Mouse (Mus musculus): ENCODE measurements at regions not wholly inside any gene's neighbourhood (a gene's known extent, or its start where the extent isn't known, plus 50 kb on each side); places are given as distances from the start of the nearest gene placed in this dataset.

DNA sequence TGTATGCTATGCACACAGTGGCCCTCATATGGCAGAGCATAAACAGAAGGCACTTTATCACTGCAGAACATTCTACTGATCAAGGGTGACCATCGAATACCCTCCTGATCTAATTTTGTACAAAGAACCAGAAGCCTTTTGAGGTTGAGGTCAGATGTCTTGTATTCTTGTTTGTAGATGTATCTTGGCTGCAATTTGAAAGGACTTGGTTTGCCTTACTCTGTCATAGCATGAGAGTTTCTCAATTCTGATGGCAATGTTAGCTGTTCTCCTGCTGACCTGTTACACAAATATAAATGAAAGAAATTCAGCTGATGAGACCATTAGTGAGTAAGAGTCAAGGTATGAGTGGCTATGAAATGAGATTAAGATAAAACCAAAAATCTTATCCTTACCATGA lies 199.1 kb upstream of the Aldoart1 start:
- Histone ChIP-seq H3K27ac (no peak overlapping the region), H3K4me1 (0 out of 2 replicates have a peak, but pooled peaks cover 6% of the 10 kb centered on the region), H3K9ac (no peak overlapping the region), H3K4me2 (replicated peaks) (no peak overlapping the region), H3K36me3 (no peaks in the 10 kb centered on the region), H3K4me3 (no peak overlapping the region), H3K9me3 (no peaks in the 10 kb centered on the region), H3K27me3 (peaks cover 3% of the 10 kb centered on the region; the same call in 1 of the 2 replicates)
- ATAC-seq (ENCODE audit: low FRiP score, low read depth), result no peak
- 78% methylated on average over 1 of the region's 1 CpGs for WGBS

- no peaks in the 10 kb centered on the region for H3K9me3 ChIP-seq
- H3K4me2 ChIP-seq (replicated peaks), result no peak overlapping the region
- H3K27ac ChIP-seq, result no peak overlapping the region
- WGBS, result 71% methylated on average over 2 of the region's 2 CpGs
- H3K4me3 ChIP-seq, result no peak overlapping the region
- H3K27me3 ChIP-seq, result peaks cover 3% of the 10 kb centered on the region; the same call in 1 of the 2 replicates
- no peaks in the 10 kb centered on the region for H3K36me3 ChIP-seq
- H3K4me1 ChIP-seq, result 0 out of 2 replicates have a peak, but pooled peaks cover 8% of the 10 kb centered on the region
- H3K9ac ChIP-seq, result no peak overlapping the region
- no peak for ATAC-seq (ENCODE audit: low FRiP score, low read depth)
These were observed 195.4 kb upstream of the Aldoart1 start for GRCm38 (mm10) chr4:73047804-73048203.

GRCm38 (mm10) chr4:73044356-73044755 lies 191.9 kb upstream of the Aldoart1 start:
- Histone ChIP-seq H3K9ac (no peak overlapping the region), H3K27me3 (peaks cover 3% of the 10 kb centered on the region; the same call in 1 of the 2 replicates), H3K4me3 (no peak overlapping the region), H3K9me3 (no peaks in the 10 kb centered on the region), H3K4me1 (peaks cover 20% of the 10 kb centered on the region; the same call in 1 of the 2 replicates), H3K27ac (no peak overlapping the region), H3K4me2 (replicated peaks) (no peak overlapping the region), H3K36me3 (no peaks in the 10 kb centered on the region)
- WGBS, result 7% methylated on average over 2 of the region's 2 CpGs
- no peak for ATAC-seq (ENCODE audit: low FRiP score, low read depth)

GRCm38 (mm10) chr4:73042672-73043071 lies 190.2 kb upstream of the Aldoart1 start:
- H3K4me1 ChIP-seq, result peaks cover 15% of the 10 kb centered on the region; the same call in 1 of the 2 replicates
- no peaks in the 10 kb centered on the region for H3K9me3 ChIP-seq
- no peaks in the 10 kb centered on the region for H3K27me3 ChIP-seq
- no peak overlapping the region for H3K4me2 ChIP-seq (replicated peaks)
- H3K4me3 ChIP-seq, result no peak overlapping the region
- H3K36me3 ChIP-seq, result no peaks in the 10 kb centered on the region
- H3K9ac ChIP-seq, result no peak overlapping the region
- no peak overlapping the region for H3K27ac ChIP-seq
- 19% methylated on average over 2 of the region's 2 CpGs for WGBS
- ATAC-seq (ENCODE audit: low FRiP score, low read depth), result no peak

GRCm38 (mm10) chr4:73041486-73041885 lies 189.1 kb upstream of the Aldoart1 start:
- Histone ChIP-seq H3K9me3 (no peaks in the 10 kb centered on the region), H3K4me2 (replicated peaks) (no peak overlapping the region), H3K27me3 (no peaks in the 10 kb centered on the region), H3K4me1 (peaks cover 13% of the 10 kb centered on the region; the same call in 1 of the 2 replicates), H3K27ac (no peak overlapping the region), H3K9ac (no peak overlapping the region), H3K36me3 (no peaks in the 10 kb centered on the region), H3K4me3 (no peak overlapping the region)
- no peak for ATAC-seq (ENCODE audit: low FRiP score, low read depth)
- WGBS, result 39% methylated on average over 2 of the region's 2 CpGs

DNA sequence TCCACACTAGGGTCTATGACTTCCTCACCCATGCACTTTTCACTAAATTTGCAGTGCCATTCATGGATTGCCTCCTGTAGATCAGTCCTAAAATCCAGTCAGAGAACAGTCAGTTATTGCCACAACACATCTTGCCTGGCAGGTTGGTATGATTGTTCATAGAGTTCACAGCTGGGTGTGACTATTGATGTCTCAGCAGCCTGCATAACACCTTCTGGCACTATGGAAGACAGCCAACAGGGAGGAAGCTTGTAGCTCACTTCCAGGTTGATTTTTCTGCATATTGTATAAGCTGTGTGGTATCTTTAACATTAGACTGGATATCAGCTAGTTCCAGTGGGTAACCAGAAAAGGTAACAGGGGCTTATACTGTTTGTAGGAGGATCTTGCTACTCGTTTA lies 145.3 kb upstream of the Aldoart1 start:
- peaks cover 6% of the 10 kb centered on the region; the same call in 1 of the 2 replicates for H3K4me1 ChIP-seq
- 79% methylated on average over 1 of the region's 1 CpGs for WGBS
- H3K9me3 ChIP-seq, result no peaks in the 10 kb centered on the region
- no peak overlapping the region for H3K4me3 ChIP-seq
- ATAC-seq (ENCODE audit: low FRiP score, low read depth), result no peak
- H3K9ac ChIP-seq, result no peak overlapping the region
- H3K36me3 ChIP-seq, result no peaks in the 10 kb centered on the region
- H3K27ac ChIP-seq, result no peak overlapping the region
- H3K4me2 ChIP-seq (replicated peaks), result no peak overlapping the region
- H3K27me3 ChIP-seq, result no peaks in the 10 kb centered on the region

GRCm38 (mm10) chr4:72996102-72996501 lies 143.7 kb upstream of the Aldoart1 start:
- peak; percentile 88 for ATAC-seq (ENCODE audit: low FRiP score, low read depth)
- no peak overlapping the region for H3K9ac ChIP-seq
- H3K27ac ChIP-seq, result no peak overlapping the region
- H3K27me3 ChIP-seq, result no peaks in the 10 kb centered on the region
- no peaks in the 10 kb centered on the region for H3K9me3 ChIP-seq
- H3K36me3 ChIP-seq, result no peaks in the 10 kb centered on the region
- H3K4me2 ChIP-seq (replicated peaks), result no peak overlapping the region
- no peak overlapping the region for H3K4me3 ChIP-seq
- WGBS, result 36% methylated on average over 2 of the region's 2 CpGs
- peaks cover 6% of the 10 kb centered on the region; the same call in 1 of the 2 replicates for H3K4me1 ChIP-seq

- Histone ChIP-seq H3K9ac (no peak overlapping the region), H3K27me3 (no peaks in the 10 kb centered on the region), H3K27ac (no peak overlapping the region), H3K9me3 (no peaks in the 10 kb centered on the region), H3K4me3 (no peak overlapping the region), H3K36me3 (no peaks in the 10 kb centered on the region), H3K4me2 (replicated peaks) (no peak overlapping the region), H3K4me1 (peaks cover 8% of the 10 kb centered on the region; the same call in 1 of the 2 replicates)
- peak; percentile 95 for ATAC-seq (ENCODE audit: low FRiP score, low read depth)
- 11% methylated on average over 7 of the region's 7 CpGs for WGBS
These were observed 94.0 kb upstream of the Aldoart1 start for GRCm38 (mm10) chr4:72946369-72946981.

DNA sequence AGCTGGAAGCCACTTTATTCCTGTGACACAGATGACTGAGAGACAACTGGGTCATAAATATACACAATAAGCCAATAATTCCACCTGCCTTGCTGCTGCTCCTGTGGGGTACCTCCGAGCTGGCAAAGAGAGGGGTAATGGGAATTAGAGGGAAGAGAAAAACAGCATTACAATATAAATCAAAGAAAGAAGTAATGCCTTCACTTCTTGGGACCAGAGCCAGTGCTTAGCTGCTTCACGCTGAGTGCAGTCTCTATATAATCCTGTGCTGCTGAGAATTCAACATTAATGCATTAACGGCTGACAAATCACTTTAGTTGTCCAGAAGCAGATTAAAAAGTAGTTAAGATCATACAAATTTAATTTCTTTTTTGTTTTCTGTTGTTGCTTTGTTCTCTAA lies 71.0 kb upstream of the Aldoart1 start:
- ATAC-seq (ENCODE audit: low FRiP score, low read depth), result no peak
- WGBS, result 61% methylated on average over 3 of the region's 3 CpGs

GRCm38 (mm10) chr4:72914991-72915390 lies 62.6 kb upstream of the Aldoart1 start:
- no peak overlapping the region for H3K4me2 ChIP-seq (replicated peaks)
- no peak overlapping the region for H3K4me3 ChIP-seq
- ATAC-seq (ENCODE audit: low FRiP score, low read depth), result no peak
- H3K27me3 ChIP-seq, result no peaks in the 10 kb centered on the region
- H3K27ac ChIP-seq, result no peak overlapping the region
- WGBS, result 91% methylated on average over 3 of the region's 3 CpGs
- H3K9me3 ChIP-seq, result no peaks in the 10 kb centered on the region
- no peak overlapping the region for H3K9ac ChIP-seq
- H3K4me1 ChIP-seq, result no peaks in the 10 kb centered on the region
- H3K36me3 ChIP-seq, result no peaks in the 10 kb centered on the region

More for the DNA sequence above, 71.0 kb upstream of the Aldoart1 start:
- H3K27me3 ChIP-seq, result no peaks in the 10 kb centered on the region
- no peaks in the 10 kb centered on the region for H3K36me3 ChIP-seq
- H3K4me3 ChIP-seq, result no peak overlapping the region
- H3K4me1 ChIP-seq, result no peaks in the 10 kb centered on the region
- no peak overlapping the region for H3K9ac ChIP-seq
- no peak overlapping the region for H3K4me2 ChIP-seq (replicated peaks)
- H3K9me3 ChIP-seq, result no peaks in the 10 kb centered on the region
- no peak overlapping the region for H3K27ac ChIP-seq
